In genomic region chr11:121734892-121735291, GRCm38 (mm10) we compare ENCODE assay signal across 24 mouse cellular contexts. TPM values are rescaled to one million over a fixed set of nuclear protein-coding genes. Genes with fewer than 3 reads are reported as not detected.
DNase-seq lines count a peak whose midpoint lies in the region; ATAC-seq and TF ChIP-seq lines count a peak whose summit lies in the region.
"Had no signal": no experiment of that assay in that cellular context is flagged by ENCODE, and none has a peak within 500 bp of the region (broad histone marks: within the 10 kb centered on the region; RNA-seq: fewer than 3 reads in every experiment).

No protein-coding gene starts in this region.

- POLR2A ChIA-PET in Patski (lab: Charles Lee) = interaction anchor here (0.8 to 1.0 kb wide), 2 partner anchors 13 to 16 kb away, joined by 3 read pairs; no protein-coding TSS in a partner anchor

- 9% methylated on average over 1 of the region's 1 CpGs for WGBS in intestine, embryonic 16.5 days
- 14% methylated on average over 1 of the region's 1 CpGs for WGBS in intestine, postnatal 0 days
- WGBS in midbrain, embryonic 13.5 days = 3% methylated on average over 1 of the region's 1 CpGs

- no peak overlapping the region for H3K9ac ChIP-seq in intestine, embryonic 16.5 days (ENCODE audit: low read depth, low read length)
- H3K9ac ChIP-seq in intestine, postnatal 0 days (ENCODE audit: low read depth, low read length) = no peak overlapping the region
- no peak overlapping the region for H3K9ac ChIP-seq in midbrain, embryonic 13.5 days (replicated peaks)
- H3K9ac ChIP-seq: embryonic facial prominence, embryonic 13.5 days; forebrain, embryonic 12.5 days; heart, embryonic 12.5 days; hindbrain, embryonic 15.5 days had no signal

- no peak overlapping the region for H3K4me3 ChIP-seq in intestine, embryonic 16.5 days (ENCODE audit: low read length)
- H3K4me3 ChIP-seq in intestine, postnatal 0 days (ENCODE audit: low read depth, low read length) = no peak overlapping the region
- H3K4me3 ChIP-seq in midbrain, embryonic 13.5 days (replicated peaks) = no peak overlapping the region
- H3K4me3 ChIP-seq: embryonic facial prominence, embryonic 13.5 days; forebrain, embryonic 12.5 days; heart, embryonic 12.5 days; hindbrain, embryonic 15.5 days had no signal

- no peak for TF ChIP-seq CTCF in intestine, postnatal 0 days (IDR thresholded peaks at IDR 0.05; ENCODE audit: low read depth)
- TF ChIP-seq CTCF in Patski (IDR thresholded peaks at IDR 0.05) = no peak

- peak; percentile 38 for DNase-seq in 3T3-L1 (ENCODE audit: low read depth, low spot score)
- no peak for DNase-seq in Patski (ENCODE audit: low read depth, low spot score)
- DNase-seq in testis, postnatal 14 days (ENCODE audit: low spot score) = no peak
- DNase-seq: adrenal gland, adult 2 months; adrenal gland, postnatal 25 days; B cell, adult 2 months; cerebellum, adult 11-12 months; cerebellum, adult 9-10 months; cerebellum, postnatal 25 days; gastrocnemius, postnatal 14 days; heart, adult 18-20 months; heart, postnatal 36 days; kidney, adult 11 months had no signal

- peak; percentile 13; the same call in 1 of the 2 replicates for ATAC-seq in intestine, embryonic 16.5 days
- ATAC-seq in intestine, postnatal 0 days = no peak
- peak; percentile 75 for ATAC-seq in Patski
- ATAC-seq in granulocyte monocyte progenitor cell, adult 5-6 weeks (replicated peaks; ENCODE audit: poor library complexity, severe bottlenecking) = peak; percentile 13; the same call in 1 of the 2 replicates
- ATAC-seq in midbrain, embryonic 13.5 days = no peak
- ATAC-seq: CD4-positive, CD25-positive, alpha-beta regulatory T cell, adult 4 months; forebrain, embryonic 16.5 days had no signal

- H3K27ac ChIP-seq in intestine, embryonic 16.5 days (ENCODE audit: low read length) = no peak overlapping the region
- H3K27ac ChIP-seq in intestine, postnatal 0 days (ENCODE audit: low read depth, low read length) = no peak overlapping the region
- H3K27ac ChIP-seq in midbrain, embryonic 13.5 days = no peak overlapping the region
- H3K27ac ChIP-seq: embryonic facial prominence, embryonic 13.5 days; forebrain, embryonic 12.5 days; hindbrain, embryonic 15.5 days had no signal

- in situ Hi-C loops in Patski (cut with MboI; ENCODE audit: low pct_unique_long_range_greater_than_20kb) = no loop called here

- CTCF ChIA-PET in Patski (lab: Charles Lee) = interaction anchor here (1.0 to 1.3 kb wide), 3 partner anchors 9 to 31 kb away, joined by 3 read pairs; no protein-coding TSS in a partner anchor

- no peaks in the 10 kb centered on the region for H3K4me1 ChIP-seq in intestine, embryonic 16.5 days (ENCODE audit: control insufficient read depth, insufficient read depth, low read length)
- H3K4me1 ChIP-seq in intestine, postnatal 0 days (replicated peaks; ENCODE audit: control insufficient read depth, insufficient read depth, low read length) = no peaks in the 10 kb centered on the region
- peaks cover 6% of the 10 kb centered on the region; the same call in 1 of the 2 replicates for H3K4me1 ChIP-seq in midbrain, embryonic 13.5 days (replicated peaks)
- H3K4me1 ChIP-seq: heart, embryonic 12.5 days; hindbrain, embryonic 15.5 days had no signal

- H3K36me3 ChIP-seq in intestine, embryonic 16.5 days (ENCODE audit: control insufficient read depth, insufficient read depth, low read length) = no peaks in the 10 kb centered on the region
- H3K36me3 ChIP-seq in intestine, postnatal 0 days (ENCODE audit: control insufficient read depth, insufficient read depth) = no peaks in the 10 kb centered on the region
- no peaks in the 10 kb centered on the region for H3K36me3 ChIP-seq in midbrain, embryonic 13.5 days
- H3K36me3 ChIP-seq: embryonic facial prominence, embryonic 13.5 days; forebrain, embryonic 12.5 days; G1E; heart, embryonic 12.5 days; hindbrain, embryonic 15.5 days had no signal

- no peak overlapping the region for H3K4me2 ChIP-seq in intestine, embryonic 16.5 days (ENCODE audit: low read depth, low read length)
- no peak overlapping the region for H3K4me2 ChIP-seq in intestine, postnatal 0 days (replicated peaks; ENCODE audit: low read depth)
- H3K4me2 ChIP-seq in midbrain, embryonic 13.5 days (replicated peaks) = no peak overlapping the region
- H3K4me2 ChIP-seq: embryonic facial prominence, embryonic 13.5 days; forebrain, embryonic 12.5 days; heart, embryonic 12.5 days; hindbrain, embryonic 15.5 days had no signal

- no peaks in the 10 kb centered on the region for H3K27me3 ChIP-seq in intestine, embryonic 16.5 days (replicated peaks; ENCODE audit: control insufficient read depth, insufficient read depth, low read length)
- no peaks in the 10 kb centered on the region for H3K27me3 ChIP-seq in intestine, postnatal 0 days (replicated peaks; ENCODE audit: control insufficient read depth, insufficient read depth, low read length)
- no peaks in the 10 kb centered on the region for H3K27me3 ChIP-seq in Patski
- H3K27me3 ChIP-seq in midbrain, embryonic 13.5 days = no peaks in the 10 kb centered on the region
- H3K27me3 ChIP-seq: embryonic facial prominence, embryonic 13.5 days; forebrain, embryonic 12.5 days; heart, embryonic 12.5 days; hindbrain, embryonic 15.5 days had no signal

- no peaks in the 10 kb centered on the region for H3K9me3 ChIP-seq in intestine, embryonic 16.5 days (ENCODE audit: control insufficient read depth, low read length)
- no peaks in the 10 kb centered on the region for H3K9me3 ChIP-seq in intestine, postnatal 0 days (ENCODE audit: control insufficient read depth)
- H3K9me3 ChIP-seq in midbrain, embryonic 13.5 days = no peaks in the 10 kb centered on the region
- H3K9me3 ChIP-seq: embryonic facial prominence, embryonic 13.5 days; forebrain, embryonic 12.5 days; G1E; heart, embryonic 12.5 days; hindbrain, embryonic 15.5 days had no signal

RNA-seq across cellular contexts. Expression of gene Metrnl, which starts 33.5 kb away (rescaled TPM):
- polyA plus RNA-seq in intestine, embryonic 16.5 days (2015; fragmentation: Nextera tagmentation; extraction: Ambion mirVana) = 40.3 and 44.9 TPM in 2 replicates
- polyA plus RNA-seq in intestine, postnatal 0 days (2015; fragmentation: Nextera tagmentation; extraction: Ambion mirVana) = 50.2 and 50.9 TPM in 2 replicates
- polyA plus RNA-seq in Patski (2021) = 89.5 TPM
- total RNA-seq in granulocyte monocyte progenitor cell, adult 5-6 weeks (2014; fragmentation: Nextera tagmentation) = not detected in 2 replicates
- 0.82 and 2.4 TPM in 2 replicates for total RNA-seq in granulocyte monocyte progenitor cell, adult 5-6 weeks (2017)
- 4.9 and 9.8 TPM in 2 replicates for polyA plus RNA-seq in midbrain, embryonic 13.5 days (2015; fragmentation: Nextera tagmentation; extraction: Ambion mirVana)
- total RNA-seq: G1E had no signal
- polyA plus RNA-seq: G1E had no signal

Comparison
In these comparisons a context has a peak if more than half of its experiments do, and no peak if none do; other contexts are left out.
1. ATAC-seq: peak in intestine, embryonic 16.5 days (single experiment), Patski (single experiment) and granulocyte monocyte progenitor cell, adult 5-6 weeks (single experiment); none in intestine, postnatal 0 days (single experiment) and midbrain, embryonic 13.5 days (single experiment).